Mouse (Mus musculus) frontal cortex, adult 2 months (tissue): Measurements from ENCODE around the gene Zc3h8. TPM values are rescaled to one million over a fixed set of nuclear protein-coding genes. Genes with fewer than 3 reads are reported as not detected.

Source experiments
- DNase-seq, 2 experiments: peaks; one replicate each; pipeline ENCODE4 v3.0.0; 2022; ENCODE audit warnings: low spot score in 1 of 2; ENCODE audit errors: extremely low spot score in 1 of 2
- polyA plus RNA-seq: library from polyadenylated mRNA; depleted of rRNA; stranded (reverse); fragments of >200 nt; gene quantifications from 2 replicates; pipeline ENCODE4 v1.2.3, GENCODE M21; 2012; rRNA removed

Gene Zc3h8
- polyA plus RNA-seq, 1 experiment = 9.3 TPM

DNA sequence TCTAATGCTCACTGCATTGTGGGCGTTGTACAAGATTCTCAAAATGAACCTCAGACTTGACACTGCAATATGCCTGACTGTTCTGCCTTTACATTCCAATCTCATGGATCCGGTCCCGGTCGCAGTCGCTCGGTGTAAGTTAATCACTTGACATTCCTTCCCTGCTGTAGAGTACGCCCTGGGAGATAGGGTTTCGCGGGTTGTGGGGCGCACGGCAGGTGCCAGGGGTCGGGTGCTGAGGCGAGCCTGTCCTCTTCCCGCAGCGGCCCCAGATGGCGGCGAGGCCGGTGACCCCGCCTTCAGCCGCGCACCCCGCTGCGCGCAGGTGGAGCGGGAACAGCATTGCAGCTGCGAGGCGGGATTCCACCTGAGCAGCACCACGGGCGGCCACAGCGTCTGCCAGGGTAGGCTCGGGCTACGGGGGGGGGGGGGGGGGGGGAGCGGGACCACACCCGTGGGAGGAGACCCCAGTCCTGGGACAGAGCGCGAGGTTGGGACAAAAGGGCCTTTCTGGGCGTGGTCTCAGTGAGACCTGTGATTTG, 51.6 kb downstream of the Zc3h8 start:
- no peak for DNase-seq

DNA sequence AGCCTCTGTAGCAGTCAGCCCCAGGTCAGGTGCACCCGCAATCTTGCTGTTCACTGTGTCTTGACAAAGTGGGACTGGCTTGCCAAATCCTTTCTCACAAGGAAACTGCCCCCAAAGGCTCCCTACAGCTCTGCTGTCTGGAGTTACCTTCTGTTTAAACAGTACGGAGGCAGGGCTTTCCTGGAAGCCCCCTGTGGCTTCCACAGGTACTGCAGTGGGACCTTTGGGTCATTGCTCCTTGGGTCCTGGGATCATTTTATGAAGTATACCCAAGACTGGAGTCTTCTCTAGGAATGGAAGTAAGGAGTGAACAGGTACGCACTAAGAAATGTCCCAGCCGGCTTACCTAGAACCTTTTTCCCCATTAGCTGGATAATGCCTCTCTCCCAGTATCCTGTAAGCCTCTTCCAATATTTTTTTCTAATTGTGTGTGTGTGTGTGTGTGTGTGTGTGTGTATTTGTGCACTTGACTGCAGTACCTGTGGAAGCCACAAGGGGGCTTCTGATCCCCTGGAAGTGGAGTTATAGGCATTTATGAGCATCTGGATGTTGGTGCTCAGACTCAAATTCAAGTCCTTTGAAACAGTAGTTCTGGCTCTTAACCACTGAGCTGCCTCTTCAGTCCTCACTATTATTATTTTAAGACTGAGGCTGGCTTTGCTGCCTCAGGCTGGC, 53.1 kb downstream of the Zc3h8 start:
- DNase-seq = no peak

DNA sequence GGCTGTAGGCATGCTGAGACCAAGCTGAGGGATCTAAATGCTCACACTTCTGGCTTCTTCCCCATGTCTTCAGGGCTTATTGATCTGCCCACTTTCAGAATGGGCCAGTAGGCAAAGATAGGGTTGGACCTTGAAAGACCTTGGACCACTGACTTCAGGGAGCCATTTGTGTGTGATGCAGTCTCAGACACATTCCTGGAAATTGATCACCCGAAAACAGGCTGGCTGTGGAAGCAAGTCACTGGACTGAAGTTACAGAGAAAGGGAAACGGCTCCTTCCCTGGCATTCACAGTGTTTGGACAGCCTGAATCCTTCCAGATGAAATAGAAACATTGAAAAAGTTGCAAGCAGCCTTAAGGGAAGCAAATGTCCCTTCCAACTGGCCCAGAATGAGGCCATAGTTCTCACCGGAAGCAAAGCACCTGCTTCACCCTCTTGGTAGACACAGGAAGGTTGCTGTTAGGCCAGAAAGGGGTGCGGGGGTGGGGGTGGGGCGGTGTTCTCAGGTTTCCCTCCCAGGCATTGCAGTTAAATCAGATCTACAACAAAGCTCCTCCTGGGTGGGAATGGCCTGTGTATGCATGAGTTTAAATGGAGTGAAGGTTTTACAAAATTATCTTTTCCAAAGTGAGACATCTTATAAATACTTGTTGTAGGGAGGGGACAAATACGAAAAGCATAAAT, 55.9 kb downstream of the Zc3h8 start:
- no peak for DNase-seq

DNA sequence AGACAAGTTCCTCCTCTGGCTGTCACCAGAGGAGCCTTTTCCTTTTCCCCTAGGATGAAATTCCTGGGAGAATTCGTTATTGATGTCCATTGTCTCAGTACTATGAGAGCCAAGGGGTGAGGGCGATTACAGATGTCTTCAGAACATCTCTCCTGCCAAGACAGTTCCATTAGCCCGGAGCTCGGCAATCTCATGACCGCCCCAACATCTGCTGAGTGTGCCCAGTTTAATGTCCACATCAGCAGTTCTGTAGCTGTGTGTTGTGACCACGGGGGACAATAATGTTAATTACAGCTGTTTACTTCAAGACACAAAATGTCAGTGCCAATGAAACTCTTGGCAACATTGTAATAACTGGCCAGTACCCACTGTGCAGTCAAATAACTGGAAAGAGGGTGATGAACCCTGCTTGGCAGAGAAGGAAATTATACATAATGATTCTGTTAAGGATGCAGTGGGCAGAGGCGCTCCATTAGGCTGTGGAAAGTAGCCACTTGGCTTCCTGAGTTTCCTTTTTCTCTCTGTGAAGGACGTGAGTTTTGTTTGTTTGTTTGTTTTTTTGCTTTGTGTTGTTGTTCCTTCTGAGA, 58.6 kb downstream of the Zc3h8 start:
- DNase-seq = no peak

DNA sequence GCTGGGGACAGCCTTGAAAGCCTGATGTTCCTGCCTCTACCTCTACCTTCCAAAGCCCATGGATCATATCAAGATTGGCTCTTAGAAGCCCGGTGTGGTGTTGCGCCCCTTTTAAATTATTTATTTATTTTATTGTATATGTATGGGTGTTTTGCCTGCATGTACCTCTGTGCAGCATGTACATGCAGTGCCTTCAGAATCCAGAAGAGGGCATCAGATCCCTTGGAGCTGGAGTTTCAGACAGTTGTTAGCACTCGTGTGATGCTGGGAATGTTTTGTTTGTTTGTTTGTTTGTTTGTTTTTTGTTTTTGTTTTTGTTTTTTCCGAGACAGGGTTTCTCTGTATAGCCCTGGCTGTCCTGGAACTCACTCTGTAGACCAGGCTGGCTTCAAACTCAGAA, 62.6 kb downstream of the Zc3h8 start:
- DNase-seq = no peak

Other genes starting within 250 kb of the Zc3h8 start
- gene Mertk, start 245.1 kb downstream of the Zc3h8 start, polyA plus RNA-seq = 16.8 and 18.3 TPM in 2 replicates
- gene Tmem87b, start 126.0 kb downstream of the Zc3h8 start, polyA plus RNA-seq = 24.0 and 28.0 TPM in 2 replicates
- gene Fbln7, start 81.1 kb downstream of the Zc3h8 start, polyA plus RNA-seq = 1.6 and 1.9 TPM in 2 replicates
- 6.8 and 7.1 TPM in 2 replicates for gene Zc3h6, start 23.3 kb upstream of the Zc3h8 start, polyA plus RNA-seq
- 5.1 and 5.3 TPM in 2 replicates for gene Gm10762, start 23.6 kb upstream of the Zc3h8 start, polyA plus RNA-seq
- gene Vinac1, start 104.1 kb upstream of the Zc3h8 start, polyA plus RNA-seq = 0.11 and 0.20 TPM in 2 replicates
- 30.1 and 30.8 TPM in 2 replicates for gene Ttl, start 121.9 kb upstream of the Zc3h8 start, polyA plus RNA-seq
- gene Polr1b, start 156.9 kb upstream of the Zc3h8 start, polyA plus RNA-seq = 27.8 and 29.3 TPM in 2 replicates
- 14.9 and 16.8 TPM in 2 replicates for gene Chchd5, start 185.6 kb upstream of the Zc3h8 start, polyA plus RNA-seq